In the genomic region with DNA sequence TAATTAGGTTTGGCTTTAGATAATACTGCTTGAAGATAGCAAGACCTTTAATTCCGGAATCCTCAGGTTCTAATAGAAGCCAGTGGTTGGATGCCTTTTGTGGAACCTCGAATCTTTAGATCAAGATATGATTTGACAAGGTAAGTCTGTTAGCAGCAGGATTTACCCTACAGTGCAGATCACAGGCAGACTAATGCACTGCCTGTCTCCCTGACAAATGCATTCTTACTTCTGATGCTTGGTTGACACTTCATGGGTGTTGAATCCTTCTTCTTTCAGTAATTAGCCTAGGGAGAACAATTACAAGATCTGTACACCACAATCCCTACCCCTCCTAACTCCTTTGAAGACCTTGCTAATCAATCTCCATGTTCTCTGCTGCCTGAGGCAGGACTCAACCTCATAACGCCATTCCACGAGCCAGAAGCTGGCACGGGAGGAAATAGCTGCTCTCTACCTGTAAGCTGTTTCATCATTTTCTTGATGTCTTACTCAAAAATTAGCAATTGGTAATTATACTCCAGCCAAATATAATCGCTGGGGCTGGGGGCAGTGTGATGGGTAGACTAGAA, we compare ENCODE assay signal across 25 mouse cellular contexts.
DNase-seq lines count a peak whose midpoint lies in the region; ATAC-seq and TF ChIP-seq lines count a peak whose summit lies in the region.
"Had no signal": no experiment of that assay in that cellular context is flagged by ENCODE, and none has a peak within 500 bp of the region (broad histone marks: within the 10 kb centered on the region; RNA-seq: fewer than 3 reads in every experiment).

No protein-coding gene starts in this region.

- H3K9me3 ChIP-seq in forebrain, embryonic 14.5 days (replicated peaks; ENCODE audit: control insufficient read depth, low read length) = no peaks in the 10 kb centered on the region
- no peaks in the 10 kb centered on the region for H3K9me3 ChIP-seq in forebrain, embryonic 13.5 days (replicated peaks)
- no peaks in the 10 kb centered on the region for H3K9me3 ChIP-seq in midbrain, embryonic 14.5 days (ENCODE audit: control insufficient read depth, low read length)
- H3K9me3 ChIP-seq in midbrain, postnatal 0 days (ENCODE audit: low read length) = no peaks in the 10 kb centered on the region
- H3K9me3 ChIP-seq in midbrain, embryonic 16.5 days (replicated peaks; ENCODE audit: control insufficient read depth, low read length, poor library complexity, severe bottlenecking) = no peaks in the 10 kb centered on the region
- H3K9me3 ChIP-seq: forebrain, embryonic 10.5 days; heart, embryonic 12.5 days; heart, embryonic 15.5 days; hindbrain, embryonic 10.5 days; hindbrain, embryonic 13.5 days had no signal

- WGBS in forebrain, embryonic 14.5 days = 49% methylated on average over 6 of the region's 6 CpGs
- 44% methylated on average over 6 of the region's 6 CpGs for WGBS in forebrain, embryonic 13.5 days
- WGBS in midbrain, embryonic 14.5 days = 58% methylated on average over 6 of the region's 6 CpGs
- WGBS in midbrain, postnatal 0 days = 52% methylated on average over 6 of the region's 6 CpGs
- WGBS in midbrain, embryonic 16.5 days = 64% methylated on average over 6 of the region's 6 CpGs

- H3K9ac ChIP-seq in forebrain, embryonic 14.5 days (ENCODE audit: low read length) = no peak overlapping the region
- no peak overlapping the region for H3K9ac ChIP-seq in forebrain, embryonic 13.5 days
- no peak overlapping the region for H3K9ac ChIP-seq in midbrain, embryonic 14.5 days (replicated peaks; ENCODE audit: low read length)
- H3K9ac ChIP-seq in midbrain, postnatal 0 days (replicated peaks; ENCODE audit: low read length, poor library complexity, severe bottlenecking) = no peak overlapping the region
- H3K9ac ChIP-seq in midbrain, embryonic 16.5 days (ENCODE audit: low read depth, low read length) = no peak overlapping the region
- H3K9ac ChIP-seq: heart, embryonic 12.5 days; heart, embryonic 15.5 days; hindbrain, embryonic 13.5 days had no signal

- H3K4me1 ChIP-seq in forebrain, embryonic 14.5 days (ENCODE audit: control insufficient read depth, insufficient read depth, low read length) = peaks cover 8% of the 10 kb centered on the region; the same call in 1 of the 2 replicates
- peaks cover 18% of the 10 kb centered on the region for H3K4me1 ChIP-seq in forebrain, embryonic 13.5 days
- H3K4me1 ChIP-seq in midbrain, embryonic 14.5 days (ENCODE audit: control insufficient read depth, insufficient read depth, low read length) = no peaks in the 10 kb centered on the region
- H3K4me1 ChIP-seq in midbrain, postnatal 0 days (ENCODE audit: insufficient read depth, low read length) = no peaks in the 10 kb centered on the region
- H3K4me1 ChIP-seq in midbrain, embryonic 16.5 days (ENCODE audit: control insufficient read depth, insufficient read depth, low read length) = no peaks in the 10 kb centered on the region
- H3K4me1 ChIP-seq: heart, embryonic 12.5 days; heart, embryonic 15.5 days; hindbrain, embryonic 13.5 days had no signal

- H3K4me2 ChIP-seq in forebrain, embryonic 14.5 days (ENCODE audit: low read length) = no peak overlapping the region
- no peak overlapping the region for H3K4me2 ChIP-seq in forebrain, embryonic 13.5 days
- H3K4me2 ChIP-seq in midbrain, embryonic 14.5 days (ENCODE audit: low read length) = no peak overlapping the region
- no peak overlapping the region for H3K4me2 ChIP-seq in midbrain, postnatal 0 days (ENCODE audit: low read depth, low read length, poor library complexity, severe bottlenecking)
- no peak overlapping the region for H3K4me2 ChIP-seq in midbrain, embryonic 16.5 days (ENCODE audit: low read length)
- H3K4me2 ChIP-seq: heart, embryonic 12.5 days; heart, embryonic 15.5 days; hindbrain, embryonic 13.5 days had no signal

- ATAC-seq in forebrain, embryonic 14.5 days = no peak
- ATAC-seq in forebrain, embryonic 13.5 days = no peak
- peak; percentile 31; the same call in 1 of the 2 replicates for ATAC-seq in midbrain, embryonic 14.5 days (ENCODE audit: low FRiP score, low TSS enrichment)
- no peak for ATAC-seq in midbrain, postnatal 0 days (ENCODE audit: low FRiP score)
- peak; percentile 60 for ATAC-seq in midbrain, embryonic 16.5 days
- ATAC-seq: forebrain, embryonic 16.5 days; hindbrain, embryonic 16.5 days had no signal

- no peak overlapping the region for H3K4me3 ChIP-seq in forebrain, embryonic 14.5 days (ENCODE audit: low read depth, low read length)
- H3K4me3 ChIP-seq in forebrain, embryonic 13.5 days = no peak overlapping the region
- H3K4me3 ChIP-seq in midbrain, embryonic 14.5 days (replicated peaks; ENCODE audit: low read depth, low read length) = no peak overlapping the region
- no peak overlapping the region for H3K4me3 ChIP-seq in midbrain, postnatal 0 days (ENCODE audit: low read depth, low read length)
- no peak overlapping the region for H3K4me3 ChIP-seq in midbrain, embryonic 16.5 days (ENCODE audit: low read depth, low read length)
- H3K4me3 ChIP-seq: forebrain, embryonic 10.5 days; heart, embryonic 12.5 days; heart, embryonic 15.5 days; hindbrain, embryonic 10.5 days; hindbrain, embryonic 13.5 days had no signal

- no peaks in the 10 kb centered on the region for H3K27me3 ChIP-seq in forebrain, embryonic 14.5 days (replicated peaks; ENCODE audit: control insufficient read depth, insufficient read depth, low read length)
- H3K27me3 ChIP-seq in forebrain, embryonic 13.5 days = no peaks in the 10 kb centered on the region
- no peaks in the 10 kb centered on the region for H3K27me3 ChIP-seq in midbrain, embryonic 14.5 days (ENCODE audit: control insufficient read depth, insufficient read depth, low read length)
- H3K27me3 ChIP-seq in midbrain, postnatal 0 days (ENCODE audit: insufficient read depth, low read length) = no peaks in the 10 kb centered on the region
- H3K27me3 ChIP-seq in midbrain, embryonic 16.5 days (ENCODE audit: control insufficient read depth, insufficient read depth, low read depth, low read length) = no peaks in the 10 kb centered on the region
- H3K27me3 ChIP-seq: heart, embryonic 12.5 days; heart, embryonic 15.5 days; hindbrain, embryonic 13.5 days had no signal

- no peak for TF ChIP-seq CTCF in midbrain, postnatal 0 days (IDR thresholded peaks at IDR 0.05)

- DNase-seq in forebrain, embryonic 14.5 days (ENCODE audit: low spot score) = peak; percentile 0
- DNase-seq in midbrain, embryonic 14.5 days = peak; percentile 19
- DNase-seq in midbrain, postnatal 0 days (ENCODE audit: low spot score) = no peak
- peak; percentile 16 for DNase-seq in A20 (ENCODE audit: low read depth, low spot score)
- DNase-seq in heart, adult 8-10 months (ENCODE audit: low spot score) = no peak
- DNase-seq: adrenal gland, adult 2 months; adrenal gland, postnatal 14 days; B cell, adult 2 months; cerebellum, adult 18-20 months; cerebellum, adult 9-10 months; cerebellum, postnatal 14 days; gastrocnemius, adult 2 months; gastrocnemius, postnatal 14 days; heart, adult 11 months; heart, postnatal 10 days; heart, postnatal 36 days had no signal

- no peak overlapping the region for H3K27ac ChIP-seq in forebrain, embryonic 14.5 days (ENCODE audit: low read depth, low read length)
- H3K27ac ChIP-seq in forebrain, embryonic 13.5 days = no peak overlapping the region
- no peak overlapping the region for H3K27ac ChIP-seq in midbrain, embryonic 14.5 days (replicated peaks; ENCODE audit: low read depth, low read length)
- H3K27ac ChIP-seq in midbrain, postnatal 0 days (ENCODE audit: low read depth, low read length) = no peak overlapping the region
- H3K27ac ChIP-seq in midbrain, embryonic 16.5 days (ENCODE audit: low read length) = no peak overlapping the region
- H3K27ac ChIP-seq: gastrocnemius, adult 2 months; heart, embryonic 15.5 days; hindbrain, embryonic 10.5 days; hindbrain, embryonic 13.5 days had no signal

- no peaks in the 10 kb centered on the region for H3K36me3 ChIP-seq in forebrain, embryonic 14.5 days (ENCODE audit: control insufficient read depth, insufficient read depth, low read length)
- H3K36me3 ChIP-seq in forebrain, embryonic 13.5 days (ENCODE audit: poor library complexity, severe bottlenecking) = no peaks in the 10 kb centered on the region
- no peaks in the 10 kb centered on the region for H3K36me3 ChIP-seq in midbrain, embryonic 14.5 days (ENCODE audit: control insufficient read depth, insufficient read depth, low read length)
- H3K36me3 ChIP-seq in midbrain, postnatal 0 days (ENCODE audit: insufficient read depth, low read length) = no peaks in the 10 kb centered on the region
- no peaks in the 10 kb centered on the region for H3K36me3 ChIP-seq in midbrain, embryonic 16.5 days (ENCODE audit: control insufficient read depth, insufficient read depth, low read length)
- H3K36me3 ChIP-seq: forebrain, embryonic 10.5 days; heart, embryonic 12.5 days; heart, embryonic 15.5 days; hindbrain, embryonic 10.5 days; hindbrain, embryonic 13.5 days had no signal

Comparison
In these comparisons a context has a peak if more than half of its experiments do, and no peak if none do; other contexts are left out.
1. ATAC-seq: peak in midbrain, embryonic 14.5 days (single experiment) and midbrain, embryonic 16.5 days (single experiment); none in forebrain, embryonic 14.5 days (single experiment), forebrain, embryonic 13.5 days (single experiment) and midbrain, postnatal 0 days (single experiment).
2. DNase-seq: peak in forebrain, embryonic 14.5 days (single experiment), midbrain, embryonic 14.5 days (single experiment) and A20 (single experiment); none in midbrain, postnatal 0 days (single experiment) and heart, adult 8-10 months (single experiment).